Comparison of ENCODE assay signal across 15 mouse cellular contexts in genomic region chr4:125397007-125397461, GRCm38 (mm10).
DNase-seq lines count a peak whose midpoint lies in the region; ATAC-seq and TF ChIP-seq lines count a peak whose summit lies in the region.
"Had no signal": no experiment of that assay in that cellular context is flagged by ENCODE, and none has a peak within 500 bp of the region (broad histone marks: within the 10 kb centered on the region; RNA-seq: fewer than 3 reads in every experiment).

No protein-coding gene starts in this region.

- H3K4me3 ChIP-seq in embryonic facial prominence, embryonic 14.5 days (ENCODE audit: low read depth, low read length), result no peak overlapping the region
- H3K4me3 ChIP-seq in embryonic facial prominence, embryonic 10.5 days, result no peak overlapping the region
- H3K4me3 ChIP-seq in ES-Bruce4 (ENCODE audit: low read depth, low read length), result no peak overlapping the region
- H3K4me3 ChIP-seq: hindbrain, embryonic 13.5 days; liver, embryonic 13.5 days; neural tube, embryonic 13.5 days had no signal

- no peak overlapping the region for H3K4me2 ChIP-seq in embryonic facial prominence, embryonic 14.5 days (ENCODE audit: low read depth, low read length)
- H3K4me2 ChIP-seq: hindbrain, embryonic 13.5 days; liver, embryonic 13.5 days; neural tube, embryonic 13.5 days had no signal

- H3K36me3 ChIP-seq in embryonic facial prominence, embryonic 14.5 days (ENCODE audit: control insufficient read depth, insufficient read depth, low read length), result no peaks in the 10 kb centered on the region
- H3K36me3 ChIP-seq in embryonic facial prominence, embryonic 10.5 days (replicated peaks), result no peaks in the 10 kb centered on the region
- H3K36me3 ChIP-seq in ES-Bruce4 (ENCODE audit: control insufficient read depth, insufficient read depth, low read length, poor library complexity, severe bottlenecking), result no peaks in the 10 kb centered on the region
- H3K36me3 ChIP-seq: hindbrain, embryonic 13.5 days; liver, embryonic 13.5 days; neural tube, embryonic 13.5 days had no signal

- 0 out of 2 replicates have a peak overlapping the region, but pooled peaks have one; percentile 8 for H3K9ac ChIP-seq in embryonic facial prominence, embryonic 14.5 days (ENCODE audit: low read depth, low read length)
- H3K9ac ChIP-seq in ES-Bruce4 (ENCODE audit: low read depth, poor library complexity, severe bottlenecking), result no peak overlapping the region
- H3K9ac ChIP-seq: hindbrain, embryonic 13.5 days; liver, embryonic 13.5 days; neural tube, embryonic 13.5 days had no signal

- no peaks in the 10 kb centered on the region for H3K27me3 ChIP-seq in embryonic facial prominence, embryonic 14.5 days (replicated peaks; ENCODE audit: control insufficient read depth, insufficient read depth, low read length)
- peaks cover 17% of the 10 kb centered on the region; the same call in 1 of the 2 replicates for H3K27me3 ChIP-seq in embryonic facial prominence, embryonic 10.5 days (replicated peaks; ENCODE audit: low read depth, poor library complexity, severe bottlenecking)
- no peaks in the 10 kb centered on the region; the same call in 1 of the 2 replicates for H3K27me3 ChIP-seq in ES-Bruce4 (ENCODE audit: control insufficient read depth, insufficient read depth, low read length, poor library complexity, severe bottlenecking)
- H3K27me3 ChIP-seq: liver, embryonic 13.5 days had no signal

- TF ChIP-seq POLR2A in ES-Bruce4 (IDR thresholded peaks at IDR 0.05; ENCODE audit: insufficient read depth, low read length), result no peak

- ATAC-seq in embryonic facial prominence, embryonic 14.5 days (ENCODE audit: low read depth), result no peak

- WGBS in embryonic facial prominence, embryonic 14.5 days, result 57% methylated on average over 12 of the region's 12 CpGs
- 64% methylated on average over 12 of the region's 12 CpGs for WGBS in embryonic facial prominence, embryonic 10.5 days

- no peak overlapping the region for H3K27ac ChIP-seq in embryonic facial prominence, embryonic 14.5 days (replicated peaks; ENCODE audit: low read depth, low read length)
- H3K27ac ChIP-seq in embryonic facial prominence, embryonic 10.5 days (replicated peaks), result no peak overlapping the region
- no peak overlapping the region for H3K27ac ChIP-seq in ES-Bruce4 (ENCODE audit: insufficient read depth, low read length)
- H3K27ac ChIP-seq: hindbrain, embryonic 13.5 days; liver, embryonic 13.5 days; neural tube, embryonic 13.5 days had no signal

- no peak for DNase-seq in embryonic facial prominence, embryonic 14.5 days (ENCODE audit: low spot score)
- no peak for DNase-seq in embryonic facial prominence, embryonic 10.5 days (ENCODE audit: low spot score)
- DNase-seq in frontal cortex, postnatal 25 days (ENCODE audit: low spot score in 2 of 2), result peak; percentile 47 to 60
- peak; percentile 89 for DNase-seq in right cerebral cortex, adult 18-20 months
- DNase-seq in ovary, postnatal 14 days (ENCODE audit: low spot score), result no peak
- DNase-seq in spleen, postnatal 10 days (ENCODE audit: low spot score in 2 of 2), result no peak
- no peak for DNase-seq in embryo, embryonic 10 days (ENCODE audit: low spot score)
- DNase-seq: adrenal gland, postnatal 25 days; cerebellum, adult 11 months; kidney, adult 18-20 months; liver, embryonic 13.5 days; midbrain, embryonic 14.5 days had no signal

- H3K9me3 ChIP-seq in embryonic facial prominence, embryonic 14.5 days (ENCODE audit: control insufficient read depth, low read length), result no peaks in the 10 kb centered on the region
- H3K9me3 ChIP-seq in embryonic facial prominence, embryonic 10.5 days, result no peaks in the 10 kb centered on the region
- no peaks in the 10 kb centered on the region for H3K9me3 ChIP-seq in ES-Bruce4 (replicated peaks; ENCODE audit: control insufficient read depth, insufficient read depth, low read length, poor library complexity, severe bottlenecking)
- H3K9me3 ChIP-seq: hindbrain, embryonic 13.5 days; liver, embryonic 13.5 days; neural tube, embryonic 13.5 days had no signal

- no peak for TF ChIP-seq EP300 in ES-Bruce4 (IDR thresholded peaks at IDR 0.05; ENCODE audit: insufficient read depth, low read depth, low read length)

- no peaks in the 10 kb centered on the region for H3K4me1 ChIP-seq in embryonic facial prominence, embryonic 14.5 days (ENCODE audit: control insufficient read depth, insufficient read depth, low read length)
- H3K4me1 ChIP-seq in embryonic facial prominence, embryonic 10.5 days, result peaks cover 16% of the 10 kb centered on the region
- peaks cover 5% of the 10 kb centered on the region for H3K4me1 ChIP-seq in ES-Bruce4 (ENCODE audit: control insufficient read depth, insufficient read depth, low read length)
- H3K4me1 ChIP-seq: liver, embryonic 13.5 days had no signal

- peak; percentile 3 for TF ChIP-seq CTCF in ES-Bruce4 (IDR thresholded peaks at IDR 0.05; ENCODE audit: low read depth, low read length)

Comparison
In these comparisons a context has a peak if more than half of its experiments do, and no peak if none do; other contexts are left out.
1. DNase-seq: peak in frontal cortex, postnatal 25 days (2 of 2) and right cerebral cortex, adult 18-20 months (single experiment); none in embryonic facial prominence, embryonic 14.5 days (single experiment), embryonic facial prominence, embryonic 10.5 days (single experiment), ovary, postnatal 14 days (single experiment), spleen, postnatal 10 days (0 of 2) and embryo, embryonic 10 days (single experiment).